ENCODE assay signal across 28 mouse cellular contexts in genomic region chr13:102783531-102784310, GRCm38 (mm10).
DNase-seq lines count a peak whose midpoint lies in the region; ATAC-seq and TF ChIP-seq lines count a peak whose summit lies in the region.
"Had no signal": no experiment of that assay in that cellular context is flagged by ENCODE, and none has a peak within 500 bp of the region (broad histone marks: within the 10 kb centered on the region; RNA-seq: fewer than 3 reads in every experiment).

No protein-coding gene starts in this region.

- peak; percentile 33; the same call in 1 of the 2 replicates for ATAC-seq in forebrain, embryonic 16.5 days
- no peak for ATAC-seq in forebrain, embryonic 11.5 days (replicated peaks; ENCODE audit: low FRiP score)
- ATAC-seq in hindbrain, embryonic 16.5 days, result 0 out of 2 replicates have a peak, but pooled peaks have one; percentile 37
- ATAC-seq in hindbrain, embryonic 14.5 days (ENCODE audit: low FRiP score), result no peak; the same call in 1 of the 2 replicates
- ATAC-seq in midbrain, postnatal 0 days (ENCODE audit: low FRiP score), result no peak
- ATAC-seq: inflammation-experienced regulatory T-cells, adult 6 months; midbrain, embryonic 13.5 days; Patski had no signal

- H3K4me2 ChIP-seq in forebrain, embryonic 16.5 days (ENCODE audit: low read length), result no peak overlapping the region
- H3K4me2 ChIP-seq in forebrain, embryonic 11.5 days (ENCODE audit: low read depth, low read length, severe bottlenecking), result no peak overlapping the region
- no peak overlapping the region for H3K4me2 ChIP-seq in hindbrain, embryonic 16.5 days (ENCODE audit: low read length)
- H3K4me2 ChIP-seq in hindbrain, embryonic 14.5 days (replicated peaks), result no peak overlapping the region
- H3K4me2 ChIP-seq in midbrain, postnatal 0 days (ENCODE audit: low read depth, low read length, poor library complexity, severe bottlenecking), result no peak overlapping the region
- H3K4me2 ChIP-seq: heart, embryonic 12.5 days; limb, embryonic 12.5 days; liver, embryonic 15.5 days; midbrain, embryonic 13.5 days had no signal

- no peak for TF ChIP-seq CTCF in midbrain, postnatal 0 days (IDR thresholded peaks at IDR 0.05)

- no peaks in the 10 kb centered on the region for H3K9me3 ChIP-seq in forebrain, embryonic 16.5 days (ENCODE audit: control insufficient read depth, low read length)
- no peaks in the 10 kb centered on the region for H3K9me3 ChIP-seq in forebrain, embryonic 11.5 days (ENCODE audit: control insufficient read depth, low read length)
- no peaks in the 10 kb centered on the region for H3K9me3 ChIP-seq in hindbrain, embryonic 16.5 days (ENCODE audit: control insufficient read depth, low read length)
- no peaks in the 10 kb centered on the region for H3K9me3 ChIP-seq in hindbrain, embryonic 14.5 days (ENCODE audit: control insufficient read depth, low read length)
- no peaks in the 10 kb centered on the region for H3K9me3 ChIP-seq in midbrain, postnatal 0 days (ENCODE audit: low read length)
- no peaks in the 10 kb centered on the region for H3K9me3 ChIP-seq in midbrain, embryonic 10.5 days (replicated peaks)
- H3K9me3 ChIP-seq: heart, embryonic 12.5 days; limb, embryonic 12.5 days; liver, embryonic 15.5 days; megakaryocyte, embryonic 14.5 days; midbrain, embryonic 13.5 days had no signal

- no peaks in the 10 kb centered on the region for H3K36me3 ChIP-seq in forebrain, embryonic 16.5 days (ENCODE audit: control insufficient read depth, insufficient read depth)
- no peaks in the 10 kb centered on the region; the same call in 1 of the 2 replicates for H3K36me3 ChIP-seq in forebrain, embryonic 11.5 days (ENCODE audit: control insufficient read depth, insufficient read depth, low read length)
- no peaks in the 10 kb centered on the region for H3K36me3 ChIP-seq in hindbrain, embryonic 16.5 days (ENCODE audit: control insufficient read depth, insufficient read depth, low read length)
- H3K36me3 ChIP-seq in hindbrain, embryonic 14.5 days (replicated peaks; ENCODE audit: control insufficient read depth, insufficient read depth), result no peaks in the 10 kb centered on the region
- peaks cover 7% of the 10 kb centered on the region; the same call in 1 of the 2 replicates for H3K36me3 ChIP-seq in midbrain, postnatal 0 days (ENCODE audit: insufficient read depth, low read length)
- H3K36me3 ChIP-seq in midbrain, embryonic 10.5 days, result peaks cover 81% of the 10 kb centered on the region
- H3K36me3 ChIP-seq: liver, embryonic 15.5 days had no signal

- 31% methylated on average over 7 of the region's 7 CpGs for WGBS in forebrain, embryonic 16.5 days
- 85% methylated on average over 7 of the region's 7 CpGs for WGBS in forebrain, embryonic 11.5 days
- WGBS in hindbrain, embryonic 16.5 days, result 48% methylated on average over 7 of the region's 7 CpGs
- 67% methylated on average over 7 of the region's 7 CpGs for WGBS in hindbrain, embryonic 14.5 days
- 60% methylated on average over 7 of the region's 7 CpGs for WGBS in midbrain, postnatal 0 days
- WGBS in midbrain, embryonic 10.5 days, result 90% methylated on average over 7 of the region's 7 CpGs

- H3K4me3 ChIP-seq in forebrain, embryonic 16.5 days (replicated peaks; ENCODE audit: low read length), result no peak overlapping the region
- no peak overlapping the region for H3K4me3 ChIP-seq in forebrain, embryonic 11.5 days (ENCODE audit: low read depth, low read length)
- no peak overlapping the region for H3K4me3 ChIP-seq in hindbrain, embryonic 16.5 days (ENCODE audit: low read length)
- no peak overlapping the region for H3K4me3 ChIP-seq in hindbrain, embryonic 14.5 days (replicated peaks; ENCODE audit: low read length)
- H3K4me3 ChIP-seq in midbrain, postnatal 0 days (ENCODE audit: low read depth, low read length), result no peak overlapping the region
- H3K4me3 ChIP-seq in midbrain, embryonic 10.5 days, result no peak overlapping the region
- H3K4me3 ChIP-seq: erythroblast, embryonic 14.5 days; gastrocnemius, adult 2 months; heart, adult 2 months; heart, embryonic 12.5 days; left cerebral cortex, adult 2 months; limb, embryonic 12.5 days; liver, embryonic 15.5 days; megakaryocyte, embryonic 14.5 days; midbrain, embryonic 13.5 days had no signal

- DNase-seq in forebrain, embryonic 11.5 days (ENCODE audit: low spot score), result no peak
- no peak for DNase-seq in hindbrain, embryonic 14.5 days (ENCODE audit: low spot score)
- peak; percentile 28 for DNase-seq in midbrain, postnatal 0 days (ENCODE audit: low spot score)
- no peak for DNase-seq in midbrain, embryonic 10.5 days (ENCODE audit: low spot score)
- DNase-seq in adrenal gland, postnatal 36 days, result no peak
- DNase-seq: adrenal gland, postnatal 10 days; cerebellum, adult 2 months; cerebellum, postnatal 14 days; gastrocnemius, adult 2 months; gastrocnemius, postnatal 36 days; heart, adult 2 months; kidney, adult 11 months; kidney, postnatal 14 days; lung, postnatal 4 days; right cerebral cortex, postnatal 4 days; thymus, adult 2 months; thymus, postnatal 36 days had no signal

- H3K27me3 ChIP-seq in forebrain, embryonic 16.5 days (replicated peaks; ENCODE audit: control insufficient read depth, insufficient read depth, low read length), result no peaks in the 10 kb centered on the region
- no peaks in the 10 kb centered on the region for H3K27me3 ChIP-seq in forebrain, embryonic 11.5 days (ENCODE audit: control insufficient read depth, insufficient read depth, low read length)
- H3K27me3 ChIP-seq in hindbrain, embryonic 16.5 days (replicated peaks; ENCODE audit: control insufficient read depth, insufficient read depth, low read length), result no peaks in the 10 kb centered on the region
- H3K27me3 ChIP-seq in hindbrain, embryonic 14.5 days (ENCODE audit: control insufficient read depth, insufficient read depth, low read length), result no peaks in the 10 kb centered on the region
- H3K27me3 ChIP-seq in midbrain, postnatal 0 days (ENCODE audit: insufficient read depth, low read length), result no peaks in the 10 kb centered on the region
- H3K27me3 ChIP-seq in midbrain, embryonic 10.5 days (ENCODE audit: low read depth, poor library complexity, severe bottlenecking), result no peaks in the 10 kb centered on the region
- H3K27me3 ChIP-seq: heart, embryonic 12.5 days; limb, embryonic 12.5 days; liver, embryonic 15.5 days; megakaryocyte, embryonic 14.5 days; midbrain, embryonic 13.5 days; Patski had no signal

- H3K9ac ChIP-seq in forebrain, embryonic 16.5 days (replicated peaks; ENCODE audit: low read depth, low read length), result no peak overlapping the region
- no peak overlapping the region for H3K9ac ChIP-seq in forebrain, embryonic 11.5 days (ENCODE audit: low read length)
- H3K9ac ChIP-seq in hindbrain, embryonic 16.5 days (ENCODE audit: low read depth, low read length), result no peak overlapping the region
- no peak overlapping the region for H3K9ac ChIP-seq in hindbrain, embryonic 14.5 days
- no peak overlapping the region for H3K9ac ChIP-seq in midbrain, postnatal 0 days (replicated peaks; ENCODE audit: low read length, poor library complexity, severe bottlenecking)
- H3K9ac ChIP-seq: heart, embryonic 12.5 days; limb, embryonic 12.5 days; liver, embryonic 15.5 days; midbrain, embryonic 13.5 days had no signal

- H3K4me1 ChIP-seq in forebrain, embryonic 16.5 days (replicated peaks; ENCODE audit: control insufficient read depth, insufficient read depth, low read length), result peaks cover 3% of the 10 kb centered on the region; the same call in 1 of the 2 replicates
- H3K4me1 ChIP-seq in forebrain, embryonic 11.5 days (replicated peaks; ENCODE audit: control insufficient read depth, insufficient read depth, low read length), result no peaks in the 10 kb centered on the region
- no peaks in the 10 kb centered on the region for H3K4me1 ChIP-seq in hindbrain, embryonic 16.5 days (ENCODE audit: control insufficient read depth, insufficient read depth, low read depth, low read length)
- H3K4me1 ChIP-seq in hindbrain, embryonic 14.5 days (replicated peaks; ENCODE audit: control insufficient read depth, insufficient read depth, low read length), result no peaks in the 10 kb centered on the region
- no peaks in the 10 kb centered on the region; the same call in 1 of the 2 replicates for H3K4me1 ChIP-seq in midbrain, postnatal 0 days (ENCODE audit: insufficient read depth, low read length)
- H3K4me1 ChIP-seq in midbrain, embryonic 10.5 days, result no peaks in the 10 kb centered on the region
- H3K4me1 ChIP-seq: heart, embryonic 12.5 days; limb, embryonic 12.5 days; megakaryocyte, embryonic 14.5 days; midbrain, embryonic 13.5 days had no signal

- H3K27ac ChIP-seq in forebrain, embryonic 16.5 days (ENCODE audit: low read length), result no peak overlapping the region; the same call in 1 of the 2 replicates
- no peak overlapping the region for H3K27ac ChIP-seq in forebrain, embryonic 11.5 days (ENCODE audit: low read depth, low read length)
- no peak overlapping the region for H3K27ac ChIP-seq in hindbrain, embryonic 16.5 days (ENCODE audit: low read depth, low read length)
- H3K27ac ChIP-seq in hindbrain, embryonic 14.5 days, result no peak overlapping the region
- no peak overlapping the region for H3K27ac ChIP-seq in midbrain, postnatal 0 days (ENCODE audit: low read depth, low read length)
- H3K27ac ChIP-seq in midbrain, embryonic 10.5 days (replicated peaks), result no peak overlapping the region
- H3K27ac ChIP-seq: gastrocnemius, adult 2 months; heart, adult 2 months; left cerebral cortex, adult 2 months; limb, embryonic 12.5 days; liver, embryonic 15.5 days; midbrain, embryonic 13.5 days had no signal

Comparison
In these comparisons a context has a peak if more than half of its experiments do, and no peak if none do; other contexts are left out.
1. ATAC-seq: peak in forebrain, embryonic 16.5 days (single experiment) and hindbrain, embryonic 16.5 days (single experiment); none in forebrain, embryonic 11.5 days (single experiment), hindbrain, embryonic 14.5 days (single experiment) and midbrain, postnatal 0 days (single experiment).